Mouse (Mus musculus) hindbrain, embryonic 11.5 days (tissue): ENCODE data around the gene Ltbp1. TPM values are rescaled to one million over a fixed set of nuclear protein-coding genes. Genes with fewer than 3 reads are reported as not detected.

Experiments used
- ATAC-seq: fragments of 200-750 bp; cut with Nextera tagmentation; 2 replicates; pipeline ENCODE4 v1.8.0; 2017; ENCODE audit warnings: mild to moderate bottlenecking, moderate TSS enrichment, moderate library complexity; ENCODE audit not compliant: low FRiP score
- DNase-seq: peaks from one replicate; pipeline ENCODE4 v3.0.0-alpha.2; 2015; ENCODE audit warnings: low spot score
- H3K27ac ChIP-seq: fragments of 300-500 bp; sonication (generic); 2 replicates; pipeline ENCODE4 v1.5.1; 2014; ENCODE audit warnings: mild to moderate bottlenecking, low read depth, low read length
- H3K27me3 ChIP-seq: fragments of 300-500 bp; sonication (generic); 2 replicates; pipeline ENCODE4 v1.6.1; 2014; ENCODE audit warnings: mild to moderate bottlenecking, low read length, moderate library complexity, mixed read lengths; ENCODE audit not compliant: control insufficient read depth, insufficient read depth
- H3K36me3 ChIP-seq: fragments of 300-500 bp; sonication (generic); 2 replicates; pipeline ENCODE4 v1.6.1; 2014; ENCODE audit warnings: mild to moderate bottlenecking, low read length, moderate library complexity, mixed read lengths; ENCODE audit not compliant: control insufficient read depth, insufficient read depth
- H3K4me1 ChIP-seq: fragments of 300-500 bp; sonication (generic); replicated peaks from 2 replicates; pipeline ENCODE4 v1.6.1; 2014; ENCODE audit warnings: low read length, mixed read lengths; ENCODE audit not compliant: control insufficient read depth, insufficient read depth
- H3K4me2 ChIP-seq: fragments of 300-500 bp; sonication (generic); replicated peaks from 2 replicates; pipeline ENCODE4 v1.6.1; 2014; ENCODE audit warnings: mild to moderate bottlenecking, low read depth, low read length
- H3K4me3 ChIP-seq: fragments of 300-500 bp; sonication (generic); 2 replicates; pipeline ENCODE4 v1.5.1; 2014; ENCODE audit warnings: low read depth, low read length
- H3K9ac ChIP-seq: fragments of 300-500 bp; sonication (generic); 2 replicates; pipeline ENCODE4 v1.6.1; 2014; ENCODE audit warnings: low read depth, low read length
- H3K9me3 ChIP-seq: fragments of 300-500 bp; sonication (generic); 2 replicates; pipeline ENCODE4 v1.6.1; 2016; ENCODE audit warnings: low read length; ENCODE audit not compliant: control insufficient read depth
- WGBS: fragments of 180-500 bp; shearing (Covaris S2); extraction: QIAGEN DNeasy Blood & Tissue Kit; methylation state at CpG from one replicate; pipeline ENCODE4 v1.1.7; 2014; 5-methylcytosine and 5-hydroxymethylcytosine counted together
- polyA plus RNA-seq: library from polyadenylated mRNA; unstranded; fragments of >200 nt; fragmentation: Nextera tagmentation; extraction: Ambion mirVana; gene quantifications from 2 replicates; pipeline ENCODE4 v1.2.1, GENCODE M21; 2014

Gene Ltbp1
- polyA plus RNA-seq, 1 experiment from 2014 or later = 5.7 TPM

DNA sequence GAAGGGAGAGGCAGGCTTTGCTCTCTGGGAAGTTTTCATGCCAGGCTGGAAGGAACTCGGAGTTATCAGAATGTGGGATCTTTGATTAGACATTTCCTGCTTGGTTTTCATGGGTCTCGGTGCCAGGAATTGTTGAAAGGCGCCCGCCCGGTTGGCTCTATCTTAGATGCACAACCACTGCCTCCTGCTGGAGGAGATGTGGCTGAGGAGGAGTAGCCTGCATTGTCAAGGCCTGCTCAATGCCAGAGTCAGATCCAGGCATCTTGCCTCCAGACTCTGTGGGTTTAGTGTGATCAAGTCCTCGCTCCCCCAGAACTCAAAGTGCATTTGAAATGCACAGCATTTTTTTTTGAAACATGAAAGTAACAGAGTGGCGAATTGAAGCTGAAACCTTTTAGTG lies 364.0 kb downstream of the Ltbp1 start:
- peak; percentile 14 for DNase-seq
- H3K4me1 ChIP-seq = no peaks in the 10 kb centered on the region
- whole genome bisulfite sequencing = 73% methylated on average over 7 of the region's 7 CpGs
- no peak overlapping the region for H3K9ac ChIP-seq
- H3K27me3 ChIP-seq = no peaks in the 10 kb centered on the region
- no peak overlapping the region for H3K27ac ChIP-seq
- no peak for ATAC-seq
- no peaks in the 10 kb centered on the region for H3K36me3 ChIP-seq
- no peaks in the 10 kb centered on the region for H3K9me3 ChIP-seq
- no peak overlapping the region for H3K4me3 ChIP-seq
- no peak overlapping the region for H3K4me2 ChIP-seq

DNA sequence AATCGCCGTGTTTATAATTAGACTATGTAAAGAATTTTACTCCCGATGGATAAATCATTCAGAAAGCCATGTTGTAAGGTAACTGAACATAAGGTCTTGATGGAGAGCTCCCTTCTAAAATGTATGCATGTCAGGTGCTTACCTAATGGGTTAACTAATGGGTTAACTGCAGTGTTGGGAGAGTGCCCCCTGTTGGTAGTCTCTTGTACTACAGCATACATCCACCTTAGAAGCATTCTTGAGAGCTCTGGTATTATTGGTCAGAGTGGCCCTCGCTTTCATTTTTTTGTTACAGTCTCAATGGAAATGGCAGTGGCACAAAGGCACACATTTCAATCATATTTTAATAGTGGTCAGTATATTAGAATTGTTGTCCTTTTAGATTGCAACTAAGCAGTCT lies 364.8 kb downstream of the Ltbp1 start:
- Histone ChIP-seq H3K27me3 (no peaks in the 10 kb centered on the region), H3K27ac (no peak overlapping the region), H3K4me2 (no peak overlapping the region), H3K4me1 (no peaks in the 10 kb centered on the region), H3K36me3 (no peaks in the 10 kb centered on the region), H3K9me3 (no peaks in the 10 kb centered on the region), H3K4me3 (no peak overlapping the region), H3K9ac (no peak overlapping the region)
- 92% methylated on average over 4 of the region's 4 CpGs for WGBS
- ATAC-seq (no peak), DNase-seq (peak; percentile 57)

DNA sequence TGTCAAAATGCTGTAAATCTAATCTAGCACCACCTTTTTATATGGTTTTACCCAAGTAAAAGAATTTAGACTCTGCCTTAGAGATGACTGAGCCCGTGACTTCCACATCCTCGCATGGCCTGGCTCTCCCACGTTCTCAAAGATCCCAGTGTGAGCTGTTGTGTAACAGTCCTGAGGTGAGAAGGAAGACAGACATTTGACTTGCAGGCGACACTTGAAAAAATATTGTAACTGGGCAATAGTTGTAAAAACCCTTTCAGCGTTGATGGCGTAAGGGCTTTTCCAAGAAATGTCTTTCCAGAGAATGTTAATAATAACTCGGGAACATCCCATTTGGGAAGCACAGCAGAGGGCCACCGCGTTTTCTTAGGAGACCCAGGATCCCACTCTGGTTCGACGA lies 366.3 kb downstream of the Ltbp1 start:
- no peaks in the 10 kb centered on the region for H3K9me3 ChIP-seq
- 90% methylated on average over 11 of the region's 11 CpGs for WGBS
- H3K27me3 ChIP-seq = no peaks in the 10 kb centered on the region
- no peaks in the 10 kb centered on the region for H3K36me3 ChIP-seq
- no peak overlapping the region for H3K9ac ChIP-seq
- H3K4me2 ChIP-seq = no peak overlapping the region
- ATAC-seq (no peak), DNase-seq (no peak)
- H3K4me3 ChIP-seq = no peak overlapping the region
- H3K4me1 ChIP-seq = no peaks in the 10 kb centered on the region
- H3K27ac ChIP-seq = no peak overlapping the region

GRCm38 (mm10) chr17:75372371-75372770 lies 367.0 kb downstream of the Ltbp1 start:
- no peaks in the 10 kb centered on the region for H3K36me3 ChIP-seq
- H3K9me3 ChIP-seq = no peaks in the 10 kb centered on the region
- H3K4me1 ChIP-seq = no peaks in the 10 kb centered on the region
- no peak overlapping the region for H3K9ac ChIP-seq
- WGBS = 57% methylated on average over 3 of the region's 3 CpGs
- no peak overlapping the region for H3K4me2 ChIP-seq
- DNase-seq (peak; percentile 72), ATAC-seq (no peak)
- no peaks in the 10 kb centered on the region for H3K27me3 ChIP-seq
- no peak overlapping the region for H3K4me3 ChIP-seq
- H3K27ac ChIP-seq = no peak overlapping the region

- no peak overlapping the region for H3K4me2 ChIP-seq
- no peaks in the 10 kb centered on the region for H3K36me3 ChIP-seq
- no peaks in the 10 kb centered on the region for H3K4me1 ChIP-seq
- no peaks in the 10 kb centered on the region for H3K27me3 ChIP-seq
- no peak overlapping the region for H3K27ac ChIP-seq
- H3K9me3 ChIP-seq = no peaks in the 10 kb centered on the region
- 79% methylated on average over 5 of the region's 5 CpGs for WGBS
- DNase-seq = no peak
- no peak overlapping the region for H3K9ac ChIP-seq
- ATAC-seq = no peak
- H3K4me3 ChIP-seq = no peak overlapping the region
Measured at GRCm38 (mm10) chr17:75374287-75375024, 369.1 kb downstream of the Ltbp1 start.

- Histone ChIP-seq H3K27me3 (no peaks in the 10 kb centered on the region), H3K36me3 (no peaks in the 10 kb centered on the region), H3K4me2 (no peak overlapping the region), H3K9ac (no peak overlapping the region), H3K4me3 (no peak overlapping the region), H3K4me1 (no peaks in the 10 kb centered on the region), H3K27ac (no peak overlapping the region), H3K9me3 (no peaks in the 10 kb centered on the region)
- DNase-seq (no peak), ATAC-seq (no peak)
- WGBS = 86% methylated on average over 9 of the region's 9 CpGs
Measured at GRCm38 (mm10) chr17:75378256-75378871, 373.0 kb downstream of the Ltbp1 start.

DNA sequence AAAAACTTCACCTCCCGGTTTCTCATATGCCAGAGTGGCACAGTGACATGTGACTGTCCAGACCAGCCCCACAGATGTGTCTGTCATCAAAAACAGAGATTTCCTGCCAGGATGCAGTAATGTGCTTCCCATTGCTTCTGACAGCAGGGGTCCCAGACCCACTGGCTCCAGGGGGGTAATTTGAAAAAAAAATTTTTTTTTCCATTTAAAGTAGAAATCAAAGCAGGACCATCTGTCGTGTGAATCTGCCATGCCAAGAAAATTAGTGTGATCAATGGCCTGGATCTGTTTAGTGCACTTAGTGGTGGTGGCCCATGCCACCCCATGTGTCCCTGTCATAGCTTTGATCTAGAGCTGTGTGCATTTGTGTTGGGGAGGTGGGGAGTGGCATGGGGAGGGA lies 374.8 kb downstream of the Ltbp1 start:
- no peak for DNase-seq
- no peak overlapping the region for H3K9ac ChIP-seq
- no peak overlapping the region for H3K4me2 ChIP-seq
- ATAC-seq = 0 out of 2 replicates have a peak, but pooled peaks have one; percentile 49
- no peak overlapping the region for H3K27ac ChIP-seq
- H3K27me3 ChIP-seq = no peaks in the 10 kb centered on the region
- WGBS = 57% methylated on average over 2 of the region's 2 CpGs
- no peaks in the 10 kb centered on the region for H3K36me3 ChIP-seq
- no peak overlapping the region for H3K4me3 ChIP-seq
- no peaks in the 10 kb centered on the region for H3K9me3 ChIP-seq
- H3K4me1 ChIP-seq = no peaks in the 10 kb centered on the region

DNA sequence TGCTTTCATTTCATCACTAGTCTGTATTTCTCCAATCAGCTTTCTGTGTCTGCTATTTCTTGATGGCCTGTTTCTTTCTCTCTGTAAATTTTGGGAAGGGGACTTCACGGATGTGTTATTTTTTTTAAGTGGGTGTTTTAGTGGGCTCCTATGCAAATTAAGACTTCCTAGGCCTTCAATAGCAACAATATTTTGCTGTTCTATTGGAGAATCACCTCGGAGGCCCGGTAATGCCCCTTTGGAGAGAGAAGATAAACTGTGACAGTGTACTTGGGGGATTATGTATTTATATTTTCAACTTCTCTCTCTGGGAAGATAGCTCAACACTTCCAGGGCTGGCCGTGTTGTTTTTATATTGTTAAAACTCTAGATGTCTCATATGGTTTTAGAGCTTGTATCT lies 383.0 kb downstream of the Ltbp1 start:
- no peaks in the 10 kb centered on the region for H3K36me3 ChIP-seq
- H3K27me3 ChIP-seq = no peaks in the 10 kb centered on the region
- no peak overlapping the region for H3K27ac ChIP-seq
- no peak overlapping the region for H3K9ac ChIP-seq
- no peaks in the 10 kb centered on the region for H3K4me1 ChIP-seq
- ATAC-seq = no peak
- WGBS = 86% methylated on average over 4 of the region's 4 CpGs
- H3K4me2 ChIP-seq = no peak overlapping the region
- H3K4me3 ChIP-seq = no peak overlapping the region
- H3K9me3 ChIP-seq = no peaks in the 10 kb centered on the region
- no peak for DNase-seq

- Histone ChIP-seq H3K9me3 (no peaks in the 10 kb centered on the region), H3K9ac (no peak overlapping the region), H3K36me3 (no peaks in the 10 kb centered on the region), H3K4me3 (no peak overlapping the region), H3K4me2 (no peak overlapping the region), H3K27me3 (no peaks in the 10 kb centered on the region), H3K4me1 (no peaks in the 10 kb centered on the region), H3K27ac (no peak overlapping the region)
- DNase-seq = no peak
- ATAC-seq = no peak
- WGBS = 90% methylated on average over 10 of the region's 10 CpGs
Measured at GRCm38 (mm10) chr17:75390142-75390541, 384.8 kb downstream of the Ltbp1 start.
